Mouse (Mus musculus) midbrain, embryonic 15.5 days (tissue): ENCODE results near the gene Tspo. TPM values are rescaled to one million over a fixed set of nuclear protein-coding genes. Genes with fewer than 3 reads are reported as not detected.

Experiments
- ATAC-seq: fragments of 200-750 bp; cut with Nextera tagmentation; replicated peaks from 2 replicates; pipeline ENCODE4 v1.8.0; 2017; ENCODE audit warnings: moderate TSS enrichment
- H3K27ac ChIP-seq: fragments of 300-500 bp; sonication (generic); 2 replicates; pipeline ENCODE4 v1.5.1; 2015; ENCODE audit warnings: mild to moderate bottlenecking, inconsistent platforms
- H3K27me3 ChIP-seq: fragments of 300-500 bp; sonication (generic); replicated peaks from 2 replicates; pipeline ENCODE4 v1.6.1; 2015; ENCODE audit warnings: inconsistent platforms
- H3K36me3 ChIP-seq: fragments of 300-500 bp; sonication (generic); replicated peaks from 2 replicates; pipeline ENCODE4 v1.6.1; 2015; ENCODE audit warnings: inconsistent platforms
- H3K4me1 ChIP-seq: fragments of 300-500 bp; sonication (generic); 2 replicates; pipeline ENCODE4 v1.6.1; 2015; ENCODE audit warnings: inconsistent platforms
- H3K4me2 ChIP-seq: fragments of 300-500 bp; sonication (generic); 2 replicates; pipeline ENCODE4 v1.6.1; 2015; ENCODE audit warnings: inconsistent platforms, mild to moderate bottlenecking, moderate library complexity
- H3K4me3 ChIP-seq: fragments of 300-500 bp; sonication (generic); 2 replicates; pipeline ENCODE4 v1.5.1; 2015; ENCODE audit warnings: mild to moderate bottlenecking, inconsistent platforms
- H3K9ac ChIP-seq: fragments of 300-500 bp; sonication (generic); 2 replicates; pipeline ENCODE4 v1.6.1; 2015; ENCODE audit warnings: mild to moderate bottlenecking, inconsistent platforms
- H3K9me3 ChIP-seq: fragments of 300-500 bp; sonication (generic); 2 replicates; pipeline ENCODE4 v1.6.1; 2016; ENCODE audit warnings: inconsistent platforms
- WGBS: fragments of 180-500 bp; shearing (Covaris S2); methylation state at CpG from one replicate; pipeline ENCODE4 v1.1.7; 2015; ENCODE audit warnings: mixed read lengths; 5-methylcytosine and 5-hydroxymethylcytosine counted together
- polyA plus RNA-seq: library from polyadenylated mRNA; unstranded; fragments of >200 nt; fragmentation: Nextera tagmentation; extraction: Ambion mirVana; gene quantifications from 2 replicates; pipeline ENCODE4 v1.2.1, GENCODE M21; 2015

Gene Tspo
- polyA plus RNA-seq, 1 experiment from 2014 or later, result 8.1 TPM

DNA sequence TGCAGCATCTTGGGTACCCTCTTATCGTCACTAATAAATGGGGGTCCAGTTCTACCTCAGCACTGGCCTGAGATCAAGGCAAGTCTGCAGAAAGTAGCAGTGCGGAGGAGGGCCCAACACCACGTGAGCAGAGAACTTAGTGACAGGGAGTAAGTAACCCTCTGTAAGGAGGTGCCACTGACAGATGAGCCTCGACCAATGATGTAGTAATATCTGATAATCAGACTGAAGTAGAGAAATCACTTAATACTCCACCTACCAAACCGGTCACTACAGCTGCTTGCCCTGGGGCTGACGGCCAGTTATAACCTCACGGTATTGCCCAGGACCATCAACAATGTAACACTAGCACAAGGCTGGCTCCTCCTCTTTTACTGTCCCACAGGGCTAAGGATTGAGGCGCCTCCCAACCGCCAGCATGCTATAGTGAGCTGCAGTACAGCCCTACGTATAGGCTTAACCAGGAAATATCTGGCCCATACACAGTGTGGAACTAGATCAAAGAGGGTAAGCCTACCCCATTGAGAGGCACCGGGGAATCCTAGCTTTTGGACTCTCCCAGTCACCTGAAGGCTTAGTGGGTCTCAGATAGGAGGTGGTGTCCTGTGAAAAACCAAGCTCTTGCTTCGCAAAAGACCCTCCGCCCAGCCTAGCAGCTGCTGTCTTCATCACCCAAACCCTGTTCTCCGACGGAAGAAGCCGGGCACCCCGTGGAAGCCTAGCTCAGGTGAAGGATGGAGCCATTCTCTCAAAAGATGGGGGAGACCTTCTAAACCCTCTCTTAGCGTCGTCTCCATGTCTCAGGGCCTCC, 30.5 kb downstream of the Tspo start:
- Histone ChIP-seq H3K36me3 (no peaks in the 10 kb centered on the region), H3K27me3 (no peaks in the 10 kb centered on the region), H3K9me3 (no peaks in the 10 kb centered on the region), H3K9ac (peak overlapping the region; percentile 74), H3K4me2 (peak overlapping the region; percentile 65), H3K4me1 (peaks cover 22% of the 10 kb centered on the region), H3K27ac (no peak overlapping the region), H3K4me3 (peak overlapping the region; percentile 76)
- WGBS, result 10% methylated on average over 19 of the region's 19 CpGs
- ATAC-seq, result peak; percentile 56

DNA sequence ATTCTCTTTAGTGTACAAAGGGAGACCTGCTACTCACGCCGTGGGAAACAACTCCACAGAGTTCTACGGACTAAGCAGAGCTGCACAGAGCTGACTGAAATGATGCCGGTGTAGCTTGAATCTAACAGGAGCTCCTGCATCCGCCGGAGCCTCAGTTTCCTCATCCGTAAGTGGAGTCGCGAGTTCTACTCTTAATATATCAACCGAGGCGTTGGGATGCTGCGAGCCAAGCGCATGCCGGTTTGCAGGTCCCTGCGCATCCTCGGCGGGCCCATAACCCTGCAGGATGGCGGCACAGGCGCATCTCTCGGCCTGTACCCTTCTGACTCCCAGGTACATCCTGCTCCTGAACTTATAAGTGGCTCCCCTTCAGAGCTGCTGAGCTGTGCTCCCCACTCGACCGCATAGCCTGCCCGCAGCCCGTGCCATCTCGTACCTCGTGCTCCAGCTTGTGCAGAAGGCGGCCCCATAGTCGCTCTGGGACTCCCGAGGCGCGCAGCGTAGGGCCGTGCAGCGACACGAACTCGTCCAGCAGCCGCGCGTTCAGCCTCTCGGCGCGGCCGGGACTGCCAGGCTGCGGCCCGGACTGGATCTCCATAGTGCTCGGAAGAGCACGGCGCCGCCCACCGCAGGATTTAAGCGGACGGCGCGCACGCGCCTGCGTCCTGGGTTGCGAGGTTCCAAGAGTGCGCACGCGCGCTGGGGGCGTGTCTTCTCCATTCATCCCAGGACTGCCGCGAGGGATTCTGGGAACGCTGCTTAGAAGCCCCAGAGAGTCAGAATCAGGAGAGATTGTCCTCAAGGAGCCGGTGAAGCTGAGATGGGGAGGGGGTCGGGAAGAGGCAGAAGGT, 31.3 kb downstream of the Tspo start, which contains the start of gene Ttll12:
Gene Ttll12 (minus strand): TSS at position 645 of the 851 bp plus-strand sequence.
- WGBS, result under 1% methylated on average over 68 of the region's 68 CpGs
- H3K27ac ChIP-seq, result peak within 1 kb of the TSS; percentile 83
- ATAC-seq, result peak; percentile 95
- H3K4me3 ChIP-seq, result peak within 1 kb of the TSS; percentile 76
- peak within 1 kb of the TSS; percentile 74 for H3K9ac ChIP-seq
- no peaks in the 10 kb centered on the region for H3K27me3 ChIP-seq
- H3K36me3 ChIP-seq, result no peaks in the 10 kb centered on the region
- H3K4me1 ChIP-seq, result peaks cover 22% of the 10 kb centered on the region
- H3K4me2 ChIP-seq, result peak within 1 kb of the TSS; percentile 65
- no peaks in the 10 kb centered on the region for H3K9me3 ChIP-seq

DNA sequence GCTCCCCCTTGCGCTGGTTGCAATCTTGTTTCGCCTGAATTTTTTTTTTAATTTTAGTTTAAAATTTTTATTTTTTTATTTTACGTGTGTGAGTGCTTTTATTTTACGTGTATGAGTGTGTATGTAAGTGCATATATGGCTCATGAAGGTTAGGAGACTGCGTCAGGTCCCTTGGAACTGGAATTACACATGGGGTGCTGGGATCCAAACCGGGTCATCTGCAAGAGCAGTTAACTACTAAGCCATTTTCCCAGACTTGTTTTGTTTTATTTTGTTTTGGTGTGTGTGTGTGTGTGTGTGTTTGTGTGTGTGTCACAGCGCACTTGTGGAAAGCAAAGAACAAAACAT, 31.9 kb downstream of the Tspo start:
- Histone ChIP-seq H3K4me3 (peak overlapping the region; percentile 76), H3K9me3 (no peaks in the 10 kb centered on the region), H3K36me3 (no peaks in the 10 kb centered on the region), H3K9ac (peak overlapping the region; percentile 32), H3K4me1 (peaks cover 22% of the 10 kb centered on the region), H3K4me2 (peak overlapping the region; percentile 65), H3K27me3 (no peaks in the 10 kb centered on the region), H3K27ac (peak overlapping the region; percentile 70)
- ATAC-seq, result 0 out of 2 replicates have a peak, but pooled peaks have one; percentile 22
- WGBS, result 38% methylated on average over 7 of the region's 7 CpGs

DNA sequence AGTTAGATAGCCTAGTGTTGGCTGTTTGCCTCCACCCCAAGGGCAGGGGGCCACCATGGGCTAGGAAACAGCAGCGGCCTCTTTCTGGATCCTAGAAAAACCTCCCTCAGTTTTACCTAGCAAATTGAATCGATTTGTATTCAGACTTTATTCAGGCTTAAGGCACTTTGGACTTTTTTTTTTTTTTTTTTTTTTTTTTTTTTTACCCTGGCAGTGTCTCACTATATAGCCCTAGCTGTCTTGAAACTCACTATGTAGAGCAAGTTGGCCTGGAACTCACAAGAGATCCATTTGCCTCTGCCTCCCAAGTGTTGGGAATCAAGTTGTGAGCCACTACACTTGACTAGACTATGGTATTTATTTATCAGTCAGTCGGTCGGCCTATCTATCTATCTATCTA, 33.4 kb downstream of the Tspo start:
- Histone ChIP-seq H3K27me3 (no peaks in the 10 kb centered on the region), H3K27ac (no peak overlapping the region), H3K9ac (no peak overlapping the region), H3K4me1 (peaks cover 22% of the 10 kb centered on the region), H3K4me3 (no peak overlapping the region), H3K9me3 (no peaks in the 10 kb centered on the region), H3K36me3 (no peaks in the 10 kb centered on the region), H3K4me2 (no peak overlapping the region)
- ATAC-seq, result no peak
- WGBS, result 90% methylated on average over 4 of the region's 4 CpGs

DNA sequence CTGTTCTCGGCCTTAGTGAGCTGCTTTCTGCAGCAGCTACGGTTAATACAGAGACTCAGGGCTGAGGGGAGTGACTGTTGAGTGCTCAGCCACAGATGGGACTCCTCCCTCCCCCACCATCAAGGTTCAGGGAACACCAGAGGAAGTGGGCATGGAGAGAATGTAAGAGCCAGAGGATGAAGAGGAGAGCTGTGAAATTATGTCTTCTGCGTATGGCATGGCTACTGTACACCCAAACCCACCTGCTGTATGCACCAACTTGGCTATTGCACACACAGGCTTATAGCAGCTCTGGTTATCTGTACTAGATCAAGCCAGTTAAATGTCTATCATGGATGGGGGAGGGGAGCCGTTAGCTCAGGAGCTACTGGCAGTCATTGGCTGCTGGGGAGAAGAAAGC, 37.8 kb downstream of the Tspo start:
- H3K4me1 ChIP-seq, result no peaks in the 10 kb centered on the region
- no peaks in the 10 kb centered on the region for H3K27me3 ChIP-seq
- H3K27ac ChIP-seq, result no peak overlapping the region
- 78% methylated on average over 4 of the region's 4 CpGs for WGBS
- no peak overlapping the region for H3K4me2 ChIP-seq
- no peak overlapping the region for H3K9ac ChIP-seq
- no peaks in the 10 kb centered on the region for H3K36me3 ChIP-seq
- no peak overlapping the region for H3K4me3 ChIP-seq
- ATAC-seq, result no peak
- H3K9me3 ChIP-seq, result no peaks in the 10 kb centered on the region

DNA sequence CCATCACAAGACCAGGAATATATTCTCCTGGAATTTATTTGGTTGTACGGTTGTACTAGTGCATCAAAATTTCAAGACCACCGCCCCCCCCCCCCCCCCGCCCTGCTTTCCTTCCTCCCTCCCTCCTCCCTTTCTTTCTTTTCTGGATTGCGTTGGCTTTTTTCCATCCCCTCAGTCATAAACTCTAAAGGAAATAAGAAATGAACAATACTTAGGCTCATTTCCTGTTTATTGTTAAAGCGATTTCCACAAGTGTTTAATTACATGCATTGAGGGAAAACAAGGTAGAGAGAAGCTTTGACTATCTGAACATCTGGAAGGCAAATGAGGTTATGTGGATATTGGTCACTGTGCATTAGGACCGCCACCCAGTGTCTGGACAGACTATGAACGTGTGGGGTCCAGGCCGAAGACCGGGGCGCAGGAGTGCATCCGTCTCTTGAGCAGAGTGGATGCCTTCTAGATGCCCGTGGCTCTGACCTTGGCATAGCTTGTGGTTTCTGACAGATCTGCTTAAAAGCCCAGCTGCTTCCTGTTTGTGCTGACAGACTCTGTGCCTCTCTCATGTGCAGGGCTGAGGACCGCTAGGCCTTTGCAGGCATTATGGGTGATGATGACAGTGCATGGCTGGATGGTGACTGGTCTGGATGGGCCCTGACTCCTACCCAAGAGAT, 39.1 kb downstream of the Tspo start:
- H3K9me3 ChIP-seq, result no peaks in the 10 kb centered on the region
- H3K4me2 ChIP-seq, result no peak overlapping the region
- no peak overlapping the region for H3K27ac ChIP-seq
- no peaks in the 10 kb centered on the region for H3K36me3 ChIP-seq
- no peak for ATAC-seq
- H3K4me1 ChIP-seq, result no peaks in the 10 kb centered on the region
- no peak overlapping the region for H3K9ac ChIP-seq
- WGBS, result 87% methylated on average over 13 of the region's 13 CpGs
- no peak overlapping the region for H3K4me3 ChIP-seq
- H3K27me3 ChIP-seq, result no peaks in the 10 kb centered on the region

DNA sequence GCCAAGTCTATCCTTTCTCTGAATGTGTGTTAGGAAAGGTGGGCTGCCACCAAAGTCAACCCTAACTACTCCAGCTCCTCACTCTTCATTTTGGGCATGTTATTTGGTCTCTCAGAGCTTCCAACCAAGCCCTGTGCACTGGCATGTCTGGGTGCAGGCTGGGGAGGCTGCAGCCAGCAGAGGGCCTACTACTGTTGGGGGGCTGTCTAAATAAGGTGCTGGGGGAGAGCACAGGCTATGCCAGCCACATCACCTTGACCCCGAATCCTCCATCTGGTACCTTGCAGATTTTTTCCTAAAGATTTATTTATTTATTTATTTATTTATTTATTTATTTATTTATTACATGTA, 39.6 kb downstream of the Tspo start:
- Histone ChIP-seq H3K9ac (no peak overlapping the region), H3K27ac (no peak overlapping the region), H3K27me3 (no peaks in the 10 kb centered on the region), H3K4me1 (no peaks in the 10 kb centered on the region), H3K9me3 (no peaks in the 10 kb centered on the region), H3K4me2 (no peak overlapping the region), H3K36me3 (no peaks in the 10 kb centered on the region), H3K4me3 (no peak overlapping the region)
- ATAC-seq, result no peak
- WGBS, result 90% methylated on average over 1 of the region's 1 CpGs

DNA sequence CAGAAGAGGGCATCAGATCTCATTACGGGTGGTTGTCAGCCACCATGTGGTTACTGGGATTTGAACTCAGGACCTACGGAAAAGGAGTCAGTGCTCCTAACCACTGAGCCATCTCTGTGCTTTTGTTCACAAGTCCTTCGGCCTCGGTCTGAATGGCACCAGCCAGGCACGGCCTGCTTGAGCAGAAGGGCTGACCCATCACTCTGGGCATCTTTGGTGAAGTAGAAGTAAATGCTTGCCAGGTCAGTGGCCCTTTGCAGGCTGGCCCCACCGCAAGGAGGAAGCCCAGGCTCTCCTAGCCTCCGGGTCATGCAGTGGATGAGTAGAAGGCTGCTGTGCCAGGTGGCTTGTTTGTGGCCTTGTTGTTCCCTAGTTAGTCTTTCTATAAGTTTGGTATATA, 40.0 kb downstream of the Tspo start:
- Histone ChIP-seq H3K4me3 (no peak overlapping the region), H3K9ac (no peak overlapping the region), H3K36me3 (no peaks in the 10 kb centered on the region), H3K9me3 (no peaks in the 10 kb centered on the region), H3K27ac (no peak overlapping the region), H3K27me3 (no peaks in the 10 kb centered on the region), H3K4me2 (no peak overlapping the region), H3K4me1 (no peaks in the 10 kb centered on the region)
- WGBS, result 94% methylated on average over 7 of the region's 7 CpGs
- no peak for ATAC-seq

DNA sequence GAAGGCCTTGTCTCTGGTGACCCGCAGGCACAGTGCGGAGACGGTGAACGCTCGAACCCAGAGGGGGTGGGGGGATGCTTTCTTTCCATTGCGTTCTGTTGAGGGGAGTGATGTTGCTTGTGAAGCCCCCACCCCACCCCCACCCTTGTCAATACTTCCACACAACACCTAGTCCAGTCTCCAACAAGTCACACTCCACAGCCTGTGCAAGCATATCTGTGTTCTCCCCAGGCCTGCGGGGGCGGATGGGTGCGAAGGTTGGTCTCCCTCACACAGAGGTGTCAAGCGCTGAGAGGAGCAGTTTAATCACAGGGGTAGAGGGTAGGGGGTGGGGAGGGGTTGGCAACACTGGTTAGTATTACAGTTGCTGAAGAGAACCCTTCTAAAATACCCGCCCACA, 42.8 kb downstream of the Tspo start:
- no peaks in the 10 kb centered on the region for H3K4me1 ChIP-seq
- 89% methylated on average over 11 of the region's 11 CpGs for WGBS
- no peaks in the 10 kb centered on the region for H3K9me3 ChIP-seq
- H3K9ac ChIP-seq, result no peak overlapping the region
- ATAC-seq, result no peak
- H3K27me3 ChIP-seq, result no peaks in the 10 kb centered on the region
- no peak overlapping the region for H3K27ac ChIP-seq
- no peak overlapping the region for H3K4me2 ChIP-seq
- H3K4me3 ChIP-seq, result no peak overlapping the region
- H3K36me3 ChIP-seq, result no peaks in the 10 kb centered on the region

DNA sequence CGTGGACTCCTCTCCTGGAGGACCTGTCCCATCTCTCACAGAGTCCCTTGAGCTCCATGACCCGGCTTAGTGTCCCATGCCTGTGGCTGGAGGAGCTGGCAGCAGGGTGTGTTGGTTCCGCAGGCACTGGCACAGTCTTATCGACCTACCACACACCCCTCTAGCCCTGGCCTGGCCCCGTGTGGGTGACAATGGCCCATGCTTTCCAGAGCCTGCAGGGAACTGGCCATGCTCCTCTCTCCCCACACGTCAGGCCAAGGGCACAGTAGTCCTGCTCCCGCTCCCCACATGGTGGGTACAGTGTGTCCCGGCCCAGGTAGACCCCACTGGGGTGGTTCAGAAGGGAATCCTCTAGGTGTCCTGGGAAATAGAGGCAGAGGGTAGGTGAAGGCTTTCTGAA, 43.3 kb downstream of the Tspo start:
- no peak overlapping the region for H3K9ac ChIP-seq
- 91% methylated on average over 8 of the region's 8 CpGs for WGBS
- H3K9me3 ChIP-seq, result no peaks in the 10 kb centered on the region
- H3K4me1 ChIP-seq, result no peaks in the 10 kb centered on the region
- no peak overlapping the region for H3K27ac ChIP-seq
- no peak overlapping the region for H3K4me3 ChIP-seq
- H3K4me2 ChIP-seq, result no peak overlapping the region
- no peaks in the 10 kb centered on the region for H3K27me3 ChIP-seq
- no peak for ATAC-seq
- no peaks in the 10 kb centered on the region for H3K36me3 ChIP-seq

DNA sequence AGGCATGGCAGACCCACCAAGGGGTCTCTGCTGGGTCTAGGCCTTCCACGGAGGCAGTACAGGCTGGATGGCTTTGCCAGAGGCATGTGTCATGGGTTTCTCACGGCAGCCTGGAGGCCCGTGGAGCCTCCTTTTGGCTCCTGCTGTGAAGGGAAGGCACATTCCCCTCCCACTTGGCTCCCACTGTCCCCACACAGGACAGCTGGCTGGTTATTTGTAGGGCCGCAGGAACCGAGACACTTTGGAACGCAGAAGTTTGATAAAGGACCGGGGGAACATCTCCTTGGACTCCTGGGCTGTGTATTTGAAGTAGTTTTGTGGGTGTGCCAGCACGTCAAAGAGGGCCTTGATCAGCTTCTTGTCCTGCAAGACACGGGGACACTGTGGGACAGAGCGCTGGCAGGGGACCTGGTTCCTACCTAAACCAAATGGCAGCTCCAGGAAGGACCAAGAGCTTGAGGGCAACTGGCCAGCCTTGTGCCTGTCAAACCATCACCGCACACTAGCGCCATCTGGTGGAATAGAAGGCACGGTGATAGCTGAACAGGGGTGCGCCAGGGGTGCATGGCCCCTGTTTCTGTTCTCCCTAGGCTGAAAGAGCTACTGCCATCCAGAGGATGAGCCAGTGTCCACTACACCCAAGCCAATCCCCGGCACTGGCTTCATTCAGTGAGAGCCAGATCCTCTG, 43.9 kb downstream of the Tspo start:
- ATAC-seq, result no peak; the same call in 1 of the 2 replicates
- no peaks in the 10 kb centered on the region for H3K9me3 ChIP-seq
- H3K4me3 ChIP-seq, result no peak overlapping the region
- H3K4me1 ChIP-seq, result no peaks in the 10 kb centered on the region
- 49% methylated on average over 15 of the region's 15 CpGs for WGBS
- no peak overlapping the region for H3K4me2 ChIP-seq
- H3K36me3 ChIP-seq, result no peaks in the 10 kb centered on the region
- no peaks in the 10 kb centered on the region for H3K27me3 ChIP-seq
- no peak overlapping the region for H3K9ac ChIP-seq
- H3K27ac ChIP-seq, result no peak overlapping the region

DNA sequence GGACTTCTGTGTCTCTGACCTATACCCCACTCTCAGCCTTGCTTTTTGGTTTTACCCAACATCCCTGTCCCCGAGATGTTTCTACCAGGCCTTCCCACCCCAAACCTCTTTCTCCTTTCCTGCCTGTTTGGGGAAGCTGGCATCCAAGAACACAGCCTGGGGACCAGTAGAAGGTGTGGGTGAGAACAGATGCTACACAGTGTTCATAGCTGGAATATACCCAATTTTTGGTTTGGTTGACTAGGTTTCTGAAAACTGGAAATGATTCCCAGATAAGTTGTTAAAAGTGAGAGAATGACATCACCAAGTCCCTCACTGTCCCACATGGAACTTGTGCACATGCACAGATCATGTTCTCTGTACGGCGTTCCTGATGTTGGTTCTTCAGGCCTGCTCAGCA, 51.9 kb downstream of the Tspo start:
- Histone ChIP-seq H3K4me1 (no peaks in the 10 kb centered on the region), H3K4me2 (no peak overlapping the region), H3K27me3 (no peaks in the 10 kb centered on the region), H3K36me3 (no peaks in the 10 kb centered on the region), H3K9me3 (no peaks in the 10 kb centered on the region), H3K9ac (no peak overlapping the region), H3K27ac (no peak overlapping the region), H3K4me3 (no peak overlapping the region)
- WGBS, result 90% methylated on average over 3 of the region's 3 CpGs
- ATAC-seq, result no peak
